Mouse (Mus musculus): ENCODE measurements around the gene Ankfn1. TPM values are rescaled to one million over a fixed set of nuclear protein-coding genes. Genes with fewer than 3 reads are reported as not detected.

The Ankfn1 gene
- total RNA-seq (2021), result 1 to 10 TPM in 1 of 2 experiments, under 1 TPM in 1; 0.88 to 1.3 TPM
- long read RNA-seq, experiment 1, result 0 reads
- long read RNA-seq, experiment 2, result 0 reads

DNA sequence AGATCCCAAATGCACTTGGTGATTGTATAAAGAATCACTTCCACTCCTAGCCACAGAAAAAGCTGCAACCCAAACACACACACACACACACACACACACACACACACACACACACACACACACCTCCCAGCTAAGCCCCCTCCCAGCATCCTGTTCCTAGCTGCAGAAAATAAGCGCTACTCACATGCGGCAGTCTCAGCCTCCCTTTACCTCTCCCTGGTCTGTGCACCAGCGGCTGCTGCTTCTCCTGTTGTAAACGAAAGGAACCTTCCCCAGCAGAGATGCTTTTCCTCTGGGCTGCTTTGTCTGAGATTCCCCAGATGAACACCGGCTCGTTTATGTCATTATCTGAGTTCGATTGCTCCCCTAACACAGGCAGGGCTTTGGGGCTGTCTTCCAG lies at the start of gene Ankfn1:
TSS of gene Ankfn1 (minus strand) at position 223 of the 400 bp plus-strand sequence.
- DNase-seq (ENCODE audit: low spot score in 2 of 2), result no peak

GRCm38 (mm10) chr11:89823661-89824446 lies 46.4 kb upstream of the Ankfn1 start:
- no peak for DNase-seq (ENCODE audit: low spot score in 2 of 2)

GRCm38 (mm10) chr11:89818594-89818993 lies 41.1 kb upstream of the Ankfn1 start:
- DNase-seq (ENCODE audit: low spot score in 2 of 2), result no peak

DNA sequence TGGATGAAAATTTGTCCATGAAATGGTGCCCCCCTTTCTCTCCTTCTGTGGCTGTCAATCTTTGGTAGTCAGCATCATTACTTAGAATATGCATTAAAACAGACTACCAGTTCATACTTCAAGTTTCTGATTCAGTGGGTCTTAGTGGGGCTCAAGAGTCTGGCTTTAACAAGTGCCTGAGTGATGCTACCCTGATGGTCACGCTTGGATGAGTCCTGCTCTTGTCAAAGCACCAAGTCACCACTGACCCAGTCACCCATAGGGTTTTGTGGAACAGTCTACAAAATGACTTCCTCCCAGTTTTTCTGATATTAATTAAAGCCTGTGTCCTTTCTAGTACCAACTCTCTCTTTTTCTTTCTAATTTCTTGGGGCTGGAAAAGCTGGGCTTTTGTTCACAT lies 34.0 kb upstream of the Ankfn1 start:
- DNase-seq (ENCODE audit: low spot score in 2 of 2), result no peak

GRCm38 (mm10) chr11:89807998-89808397 lies 30.5 kb upstream of the Ankfn1 start:
- no peak for DNase-seq (ENCODE audit: low spot score in 2 of 2)

- DNase-seq (ENCODE audit: low spot score in 2 of 2), result no peak
Observed at GRCm38 (mm10) chr11:89804822-89805221, 27.4 kb upstream of the Ankfn1 start.

DNA sequence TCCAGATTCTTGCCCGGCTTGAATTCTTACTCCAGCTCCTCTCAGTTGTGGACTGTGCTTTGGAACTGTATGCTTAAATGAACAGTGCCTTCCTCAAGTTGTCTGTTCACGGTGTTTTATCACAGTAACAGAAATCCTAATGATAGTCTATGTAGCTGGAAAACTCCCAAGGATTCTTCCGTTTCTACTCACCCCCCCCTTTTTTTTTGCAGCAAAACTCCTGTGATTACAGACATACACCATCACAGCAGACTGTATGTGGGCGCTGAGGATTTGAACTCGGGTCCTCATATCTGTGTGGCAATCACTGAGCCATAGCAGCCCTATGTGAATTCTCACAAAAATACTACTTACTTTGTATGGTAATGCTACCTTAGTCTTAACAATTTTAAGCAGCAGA lies 26.5 kb upstream of the Ankfn1 start:
- DNase-seq (ENCODE audit: low spot score in 2 of 2), result no peak

DNA sequence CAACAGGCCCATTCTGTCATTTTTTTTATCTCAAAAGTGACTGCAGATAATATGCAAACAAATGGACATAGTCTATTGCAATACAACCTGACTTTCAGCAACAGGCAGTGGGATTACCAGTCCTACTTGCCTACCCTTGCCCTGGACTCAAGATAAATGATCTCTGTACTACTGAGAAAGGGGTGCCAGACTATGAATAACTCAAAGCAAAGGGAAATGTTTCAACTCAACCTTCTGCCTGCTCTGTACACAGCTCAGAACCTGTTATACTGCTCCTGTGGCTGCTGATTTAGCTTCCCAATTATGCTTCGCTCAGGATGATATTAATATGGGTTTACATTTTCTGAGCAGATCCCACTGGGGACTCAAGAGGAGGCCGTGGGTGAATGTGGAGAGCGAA lies 15.3 kb upstream of the Ankfn1 start:
- no peak for DNase-seq (ENCODE audit: low spot score in 2 of 2)

DNA sequence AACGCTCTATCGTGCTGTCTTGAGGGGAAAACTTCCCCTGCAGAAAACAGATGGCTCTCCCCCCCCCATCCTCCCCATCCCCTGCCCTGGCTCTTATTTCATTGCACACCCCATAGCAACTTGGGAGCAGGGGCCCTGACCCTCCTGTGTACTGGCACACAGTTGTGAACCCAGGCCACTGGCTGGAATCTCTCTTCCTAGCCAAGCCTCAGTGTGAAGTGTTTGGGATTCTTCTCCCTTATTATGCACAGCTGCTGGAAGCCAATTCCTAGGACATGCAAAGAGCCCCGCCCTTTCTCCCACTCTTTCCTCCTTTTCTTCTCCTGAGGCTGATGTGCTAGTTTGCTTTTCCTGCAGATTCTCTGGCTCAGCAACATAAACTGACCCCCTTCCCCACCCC lies 1.4 kb downstream of the Ankfn1 start:
- peak in 1 of 2 experiments; percentile 14 for DNase-seq (ENCODE audit: low spot score in 2 of 2)

- DNase-seq (ENCODE audit: low spot score in 2 of 2), result no peak
Observed at GRCm38 (mm10) chr11:89774913-89775312, 2.5 kb downstream of the Ankfn1 start.

GRCm38 (mm10) chr11:89772941-89773340 lies 4.5 kb downstream of the Ankfn1 start:
- no peak for DNase-seq (ENCODE audit: low spot score in 2 of 2)

- no peak for DNase-seq (ENCODE audit: low spot score in 2 of 2)
Observed at GRCm38 (mm10) chr11:89765770-89766148, 11.7 kb downstream of the Ankfn1 start.

DNA sequence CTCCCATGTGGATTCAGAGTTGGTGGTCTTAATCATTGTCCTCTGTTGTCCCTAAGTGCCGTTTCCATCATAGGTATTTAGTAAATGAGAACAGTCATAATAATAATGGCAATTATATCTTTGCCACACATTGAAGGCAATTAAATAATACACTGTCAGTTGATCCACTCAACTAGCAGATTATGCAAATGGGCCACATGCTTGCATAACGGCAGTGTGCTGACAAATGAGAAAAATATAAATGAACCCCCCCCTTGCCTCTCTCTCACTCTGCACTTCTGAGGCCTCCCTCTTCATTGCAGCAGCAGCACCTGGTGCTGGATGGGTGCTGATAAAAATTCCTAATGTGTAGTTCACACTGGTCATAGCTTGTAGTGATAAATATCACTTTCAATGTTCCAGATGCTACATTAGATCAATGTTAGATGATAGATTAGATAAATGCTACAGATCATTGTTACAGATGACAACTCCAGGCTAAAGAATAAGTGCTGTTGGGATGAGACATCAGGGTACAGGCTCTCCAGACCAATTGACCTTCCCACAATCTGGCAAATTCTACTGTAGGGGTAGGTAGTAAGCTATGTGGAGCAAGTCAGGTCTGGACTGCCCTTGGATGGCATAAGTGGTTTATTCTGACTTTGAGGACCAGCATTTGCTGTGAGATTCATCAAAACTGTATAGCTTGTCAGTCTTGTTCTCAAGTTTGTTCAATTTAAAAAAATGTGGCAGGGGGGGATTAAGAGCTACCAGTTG lies 12.3 kb downstream of the Ankfn1 start:
- no peak for DNase-seq (ENCODE audit: low spot score in 2 of 2)

DNA sequence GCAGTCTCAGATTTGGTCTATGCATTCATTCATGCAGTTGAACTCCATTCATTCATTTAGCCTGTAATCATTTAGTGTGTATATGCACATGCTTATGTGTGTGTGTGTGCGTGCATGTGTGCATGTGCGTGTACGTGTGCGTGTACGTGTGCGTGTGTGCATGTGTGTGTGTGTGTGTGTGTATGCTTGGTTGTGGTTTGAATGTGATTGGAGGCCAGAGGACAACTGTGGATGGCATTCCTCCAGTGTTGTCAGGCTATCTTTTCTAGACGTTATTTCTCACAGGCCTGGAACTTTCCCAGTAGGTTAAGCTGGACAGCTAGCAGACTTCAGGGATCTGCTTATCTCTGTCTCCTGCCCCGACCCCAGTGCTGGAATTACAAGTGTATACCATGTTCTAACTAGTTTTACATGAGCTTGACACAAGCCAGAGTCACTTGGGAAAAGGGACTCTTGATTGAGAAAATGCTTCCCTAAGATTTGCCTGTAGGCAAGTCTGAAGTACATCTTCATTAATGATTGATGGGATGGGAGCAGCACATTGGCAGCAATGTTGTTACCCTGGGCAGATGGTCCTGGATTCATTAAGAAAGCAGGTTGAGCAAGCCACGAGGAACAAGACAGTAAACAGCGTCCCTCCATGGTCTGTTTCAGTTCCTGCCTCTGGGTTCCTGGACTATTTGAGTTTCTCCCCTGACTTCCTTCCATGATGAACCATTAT lies 43.3 kb downstream of the Ankfn1 start:
- DNase-seq (ENCODE audit: low spot score in 2 of 2), result no peak

GRCm38 (mm10) chr11:89733526-89733925 lies 43.9 kb downstream of the Ankfn1 start:
- DNase-seq (ENCODE audit: low spot score in 2 of 2), result no peak

DNA sequence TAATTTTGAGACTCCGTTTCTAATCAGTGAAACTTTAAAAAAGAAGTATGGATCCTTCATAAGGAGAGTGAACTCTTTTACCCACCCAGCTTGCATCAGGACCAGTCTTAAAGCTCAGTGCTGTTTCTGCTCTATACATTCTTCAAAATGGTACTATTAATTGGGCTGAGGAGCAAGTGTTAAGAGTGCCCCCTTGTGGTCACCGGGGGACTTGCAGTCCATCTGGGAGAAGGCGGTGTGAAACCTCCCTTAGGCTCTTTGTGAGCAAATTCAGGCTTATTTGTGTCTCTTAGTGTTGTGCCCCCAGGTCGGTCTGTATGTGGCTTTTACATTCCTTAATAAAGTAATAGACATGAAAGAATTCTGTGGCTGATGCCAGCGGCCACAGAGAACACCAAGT lies 56.6 kb downstream of the Ankfn1 start:
- DNase-seq (ENCODE audit: low spot score in 2 of 2), result peak; percentile 48 to 66

DNA sequence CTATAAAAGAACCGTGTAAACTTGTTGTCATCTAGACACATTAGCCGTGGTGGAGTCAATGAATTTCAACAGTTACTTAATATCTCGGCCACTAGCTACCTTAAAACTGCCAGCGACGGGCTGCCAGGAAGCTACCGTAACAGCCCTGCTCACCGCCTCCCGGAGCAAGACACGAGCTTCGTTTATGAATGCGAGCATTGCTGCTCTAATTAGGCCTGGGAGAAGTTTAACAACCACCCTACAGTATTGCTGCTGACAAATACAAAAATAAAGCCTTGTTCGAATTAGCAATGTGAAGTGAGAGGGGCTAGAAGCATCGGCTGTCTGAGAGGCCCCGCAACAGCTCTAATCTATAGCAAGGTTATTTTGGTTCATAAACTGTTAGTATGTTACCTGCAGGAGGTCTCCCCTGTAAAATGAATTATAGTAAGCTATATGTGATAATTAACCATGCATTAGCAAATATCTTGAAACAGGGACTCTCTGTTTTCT lies 58.9 kb downstream of the Ankfn1 start:
- DNase-seq (ENCODE audit: low spot score in 2 of 2), result no peak

DNA sequence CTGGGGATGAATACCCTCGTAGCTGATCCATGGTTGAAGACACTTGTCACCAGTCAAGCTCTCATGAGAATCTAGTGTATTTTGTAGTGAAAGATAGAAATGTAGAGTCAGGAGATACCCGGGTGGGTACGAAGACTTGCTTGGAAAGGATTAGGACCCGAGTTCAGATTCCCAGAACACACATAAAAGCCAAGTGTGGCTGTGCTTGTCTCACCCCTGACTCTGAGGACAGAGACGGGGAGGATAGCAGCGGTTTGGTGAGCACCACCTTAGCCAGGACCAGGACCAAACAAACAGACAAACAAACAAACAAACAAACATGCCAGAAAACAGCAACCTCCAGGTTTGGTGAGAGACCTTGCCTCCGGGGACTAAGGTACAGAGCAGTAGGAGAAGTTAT lies 61.1 kb downstream of the Ankfn1 start:
- no peak for DNase-seq (ENCODE audit: low spot score in 2 of 2)

DNA sequence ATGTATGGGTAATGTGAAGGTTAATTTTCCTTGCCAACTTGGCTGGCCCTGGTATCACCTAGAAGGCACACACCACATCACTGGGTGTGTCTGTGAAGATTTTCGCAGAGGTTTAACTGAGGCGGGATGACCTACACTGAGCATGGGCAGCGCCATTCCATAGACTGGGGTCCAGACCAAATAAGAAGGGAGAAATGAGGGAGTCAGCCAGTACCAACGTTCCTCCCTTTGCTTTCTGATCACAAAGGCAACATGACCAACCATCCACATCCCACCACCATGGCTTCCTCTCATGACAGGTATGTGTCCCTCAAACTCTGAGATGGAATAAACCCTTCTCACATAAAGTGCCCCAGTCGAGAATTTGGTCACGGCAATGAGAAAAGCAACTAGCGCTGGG lies 68.9 kb downstream of the Ankfn1 start:
- no peak for DNase-seq (ENCODE audit: low spot score in 2 of 2)

DNA sequence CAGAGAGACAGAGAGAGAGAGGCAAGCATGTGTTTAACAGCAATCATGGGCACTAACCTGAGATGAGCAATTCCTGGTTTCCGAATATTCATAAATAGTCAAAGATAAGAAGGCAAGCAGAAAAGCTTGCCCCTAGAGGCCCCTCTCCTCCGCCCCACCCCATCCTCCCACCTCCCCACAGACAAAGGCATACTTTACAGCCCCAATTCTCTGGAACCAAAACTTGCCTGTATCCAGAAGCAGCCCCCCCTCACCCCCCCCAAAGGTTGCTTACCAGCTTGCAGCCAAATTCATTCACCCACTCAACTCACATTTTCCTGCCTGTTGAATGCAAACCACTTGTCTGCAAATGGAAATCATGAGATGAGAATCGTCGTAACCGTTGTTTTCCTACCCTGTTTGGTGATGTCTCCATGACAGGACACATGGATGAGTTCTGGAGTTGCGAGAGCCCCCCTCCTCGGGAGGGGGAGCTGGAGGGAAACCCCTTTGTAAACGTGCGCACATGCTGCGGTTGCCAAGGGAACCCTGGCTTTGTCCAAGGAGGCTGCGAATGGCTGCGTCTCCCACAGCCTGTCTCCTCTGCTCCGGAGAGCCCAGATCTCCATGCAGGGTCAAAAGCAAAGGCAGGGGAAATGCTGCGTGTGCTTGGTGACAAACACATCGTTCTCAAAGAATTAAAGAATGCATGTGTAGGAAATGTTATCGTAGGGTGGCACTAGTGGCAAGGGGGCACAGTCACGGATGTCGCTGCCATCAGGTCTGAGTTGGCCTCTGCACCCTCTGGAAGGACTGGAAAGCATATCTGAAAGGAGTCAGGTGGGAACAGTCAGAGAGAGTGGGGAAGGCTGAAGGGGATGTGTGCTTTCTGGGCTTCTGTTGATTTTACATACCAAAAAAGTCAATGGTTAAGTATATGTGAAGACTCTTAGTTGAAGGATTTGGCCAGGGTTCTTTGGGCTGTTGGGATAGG lies 80.7 kb downstream of the Ankfn1 start:
- DNase-seq (ENCODE audit: low spot score in 2 of 2), result no peak
